Mouse (Mus musculus): Measurements from ENCODE around the gene Dact2. TPM values are rescaled to one million over a fixed set of nuclear protein-coding genes. Genes with fewer than 3 reads are reported as not detected.

Dact2 gene
- total RNA-seq (2021), result 1 to 10 TPM in 1 of 2 experiments, under 1 TPM in 1; 0.46 to 2.1 TPM
- long read RNA-seq, experiment 1, result 0 reads
- long read RNA-seq, experiment 2, partial matches to known transcripts, result 0 of 1 reads
- long read RNA-seq, experiment 2, other reads (novel, unspliced or antisense), result 1 of 1 reads

DNA sequence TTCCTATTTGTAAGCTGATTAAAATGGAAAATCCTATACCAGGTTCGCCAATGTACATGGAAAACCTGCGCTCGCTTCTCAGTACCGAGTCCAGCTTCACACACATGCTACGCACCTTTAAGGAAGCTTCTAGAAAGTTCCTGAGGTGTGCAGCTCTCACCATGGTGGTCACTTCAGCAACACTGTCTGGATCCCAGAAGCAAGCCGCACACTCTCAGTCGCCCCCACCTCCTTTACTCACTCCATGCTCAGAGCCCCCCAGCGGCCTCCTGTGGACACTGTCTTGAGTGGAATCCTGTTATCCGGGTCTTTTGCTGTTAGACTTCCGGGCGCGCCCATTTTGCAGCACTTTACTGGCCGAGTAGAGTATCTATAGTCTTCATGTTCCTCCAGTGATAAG lies at the start of gene Dact2:
TSS of gene Dact2 (minus strand) at position 244 of the 400 bp plus-strand sequence.
- DNase-seq (ENCODE audit: low spot score in 2 of 2), result no peak

DNA sequence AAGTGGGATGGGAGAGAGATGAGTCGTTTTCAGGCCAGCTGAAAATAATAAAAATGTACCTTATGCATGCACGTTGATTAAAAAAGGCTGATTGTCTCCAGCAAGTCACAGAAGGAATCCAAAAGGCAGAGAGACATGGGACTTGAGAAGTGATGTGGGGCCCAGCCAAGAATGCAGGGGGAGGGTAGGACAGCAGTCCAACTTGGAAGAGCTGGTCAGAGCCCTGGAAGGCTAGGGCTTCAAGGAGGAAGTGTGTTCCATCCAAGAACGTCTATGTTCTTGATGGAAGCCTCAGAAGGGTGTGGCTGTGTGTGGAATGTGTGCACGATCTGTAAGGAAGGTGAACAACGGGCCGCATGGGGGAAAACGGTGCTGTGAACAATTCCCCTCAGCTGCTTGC lies 48.4 kb upstream of the Dact2 start:
- DNase-seq (ENCODE audit: low spot score in 2 of 2), result no peak

DNA sequence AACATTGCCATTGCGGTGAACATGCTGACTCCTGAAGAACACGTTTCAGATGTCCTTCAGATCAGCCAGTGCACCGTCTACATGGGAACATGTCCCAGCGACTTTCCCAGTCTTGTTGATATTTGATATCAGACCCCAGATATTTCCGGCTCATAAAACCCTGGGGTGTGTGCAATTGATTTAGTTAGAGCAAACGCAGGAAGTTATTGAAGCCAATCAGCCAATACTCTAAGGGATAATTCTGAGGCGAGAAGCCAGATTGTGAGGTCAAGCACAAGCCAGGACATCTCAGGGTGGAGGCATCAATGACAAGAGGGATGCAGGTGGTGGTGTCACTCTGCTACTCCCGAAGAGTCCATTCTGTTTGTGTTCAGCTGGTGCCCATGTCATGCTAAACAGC lies 46.3 kb upstream of the Dact2 start:
- DNase-seq (ENCODE audit: low spot score in 2 of 2), result no peak

DNA sequence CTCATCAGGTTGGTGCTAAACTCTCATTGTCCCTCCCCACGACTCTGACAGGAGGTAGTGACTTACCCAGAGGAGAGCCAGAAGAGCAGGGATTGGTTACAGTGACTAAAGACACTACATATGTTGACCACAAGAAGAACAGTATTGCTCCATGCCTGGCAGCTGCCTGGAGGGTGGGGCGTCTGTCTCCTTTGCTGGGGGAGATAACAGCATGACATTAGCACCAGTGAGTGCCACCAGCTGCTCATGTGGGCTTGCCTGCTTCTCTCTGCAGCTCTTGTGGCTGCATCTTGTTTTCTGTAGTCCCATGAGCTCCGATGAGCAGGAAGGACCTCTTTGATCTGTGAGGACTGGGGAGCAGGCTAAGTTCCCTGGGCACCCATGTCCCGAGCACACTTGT lies 45.5 kb upstream of the Dact2 start:
- no peak for DNase-seq (ENCODE audit: low spot score in 2 of 2)

DNA sequence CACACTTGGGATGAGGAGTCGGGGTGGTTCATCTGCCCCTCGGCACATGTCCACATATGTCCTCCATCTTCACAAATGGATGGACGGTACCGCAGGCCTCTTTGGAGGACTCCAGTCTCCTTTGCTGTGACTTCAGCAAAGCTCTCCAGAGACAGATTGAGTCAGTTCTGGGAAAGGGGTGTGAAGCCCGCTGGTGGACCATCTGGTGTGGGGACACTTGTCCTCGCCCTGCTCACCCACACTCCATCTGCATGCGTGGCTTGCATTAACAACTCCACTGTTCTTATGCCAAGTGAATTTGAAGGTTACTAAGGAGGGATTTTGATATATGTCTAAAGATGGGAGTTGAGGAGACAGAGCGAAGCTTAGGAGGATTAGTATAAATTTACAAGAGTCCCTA lies 43.8 kb upstream of the Dact2 start:
- no peak for DNase-seq (ENCODE audit: low spot score in 2 of 2)

DNA sequence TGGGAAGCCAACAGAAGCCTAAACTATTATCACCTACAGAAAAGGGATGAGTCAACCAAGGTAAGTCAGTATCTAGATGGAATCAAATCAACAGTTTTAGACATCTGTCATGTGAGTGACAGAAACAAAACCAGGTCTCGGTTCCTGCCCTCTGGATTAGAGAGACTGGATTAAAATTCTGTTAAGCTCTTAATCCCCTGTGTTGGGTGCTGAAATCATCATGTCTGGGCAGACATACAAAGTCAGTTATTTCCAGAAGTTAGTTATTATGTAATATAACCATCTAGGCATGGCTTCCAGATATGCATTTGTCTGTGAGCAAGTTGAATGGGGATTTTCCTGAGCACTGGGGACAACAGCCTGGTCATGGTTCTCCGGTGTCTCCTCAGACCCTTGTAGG lies 42.2 kb upstream of the Dact2 start:
- DNase-seq (ENCODE audit: low spot score in 2 of 2), result no peak

DNA sequence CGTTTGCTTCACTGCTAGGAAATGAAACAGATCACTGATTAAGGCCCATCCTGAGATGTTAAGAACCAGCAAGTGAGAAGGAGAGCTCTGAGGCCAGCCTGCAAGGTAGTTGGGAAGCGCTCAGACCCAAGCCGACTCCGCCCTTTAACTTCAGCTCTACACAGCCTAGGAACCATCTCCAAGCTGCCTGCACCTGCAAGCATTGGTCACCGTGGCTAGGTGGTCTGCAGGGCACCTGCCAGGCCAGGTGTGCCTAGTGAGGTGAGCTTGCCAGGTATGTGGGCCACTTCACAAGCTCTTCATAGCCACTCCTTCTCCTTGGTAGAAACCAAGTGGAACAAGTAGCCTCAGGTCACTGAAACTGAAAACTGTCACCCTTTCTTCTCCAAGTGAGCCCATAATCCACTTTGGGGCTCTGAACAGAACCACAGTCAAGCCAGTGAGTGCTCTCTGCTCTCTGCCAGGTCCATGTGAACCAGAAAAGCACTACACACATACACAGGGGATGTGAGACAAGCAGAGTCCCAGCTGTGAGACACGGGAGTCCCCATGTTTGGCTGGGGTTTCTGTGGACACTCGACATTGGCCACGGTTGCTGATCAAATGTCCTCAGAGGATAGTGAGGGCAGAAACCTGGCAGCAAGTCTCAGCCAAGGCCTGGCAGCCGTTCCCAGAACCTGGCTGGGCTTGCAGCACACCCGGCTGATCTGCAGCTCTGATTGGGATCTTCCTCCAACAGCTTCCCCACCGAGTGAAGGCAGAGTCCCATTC lies 40.3 kb upstream of the Dact2 start:
- no peak for DNase-seq (ENCODE audit: low spot score in 2 of 2)

DNA sequence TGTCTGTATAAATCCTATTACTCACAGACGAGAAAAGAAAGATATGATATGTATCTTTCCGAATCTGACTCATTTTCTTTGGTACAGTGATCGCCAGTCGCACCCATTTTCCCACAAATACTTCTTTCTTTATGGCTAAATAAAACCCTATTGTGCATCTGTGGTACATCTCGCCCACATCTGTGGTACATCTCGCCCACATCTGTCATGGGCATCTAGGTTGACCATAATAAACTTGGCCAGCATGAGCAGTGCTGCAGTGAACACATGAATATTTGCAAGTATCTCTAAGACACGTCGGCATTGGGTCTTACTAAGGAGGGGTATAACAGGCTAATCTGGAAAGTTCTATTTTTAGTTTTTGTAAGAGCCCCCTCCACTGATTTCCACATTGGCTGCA lies 38.5 kb upstream of the Dact2 start:
- no peak for DNase-seq (ENCODE audit: low spot score in 2 of 2)

DNA sequence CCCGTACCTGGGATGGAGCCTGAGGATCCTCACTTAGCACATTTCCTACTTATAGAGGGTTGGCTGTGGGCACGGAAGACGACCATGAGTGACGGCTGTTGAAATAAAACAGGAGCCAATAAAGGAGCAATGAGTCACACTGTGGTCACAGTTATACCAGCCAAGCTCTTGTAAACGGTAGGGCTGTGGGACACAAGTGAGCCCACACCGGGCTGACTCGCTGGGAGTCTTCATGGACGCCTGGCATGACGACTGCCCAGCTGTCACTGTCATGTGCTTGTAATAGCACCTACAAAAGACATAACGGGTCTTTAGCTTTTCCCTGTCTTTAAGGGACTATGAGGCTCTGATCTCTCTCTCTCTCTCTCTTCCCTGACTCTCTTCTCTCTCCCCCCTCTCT lies 35.9 kb upstream of the Dact2 start:
- DNase-seq (ENCODE audit: low spot score in 2 of 2), result no peak

DNA sequence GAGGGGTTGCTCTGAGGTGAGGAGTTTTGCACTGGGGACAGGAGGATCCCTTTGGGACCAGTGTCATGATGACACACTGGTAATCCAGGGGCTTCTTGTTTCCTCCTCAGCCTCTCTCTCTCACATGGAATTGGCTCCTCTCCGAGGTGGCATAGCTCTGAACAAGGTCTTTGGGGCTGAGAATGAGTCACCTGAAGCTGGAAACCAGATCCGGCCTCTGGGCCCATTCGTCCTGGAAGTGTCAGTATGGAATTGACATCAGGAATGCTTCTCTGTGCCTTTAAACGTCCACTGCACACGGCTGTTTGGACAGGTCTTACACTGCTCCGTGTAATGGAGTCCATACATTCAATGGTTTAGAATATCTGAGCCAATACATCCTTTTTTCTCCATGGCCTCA lies 33.0 kb upstream of the Dact2 start:
- no peak for DNase-seq (ENCODE audit: low spot score in 2 of 2)

DNA sequence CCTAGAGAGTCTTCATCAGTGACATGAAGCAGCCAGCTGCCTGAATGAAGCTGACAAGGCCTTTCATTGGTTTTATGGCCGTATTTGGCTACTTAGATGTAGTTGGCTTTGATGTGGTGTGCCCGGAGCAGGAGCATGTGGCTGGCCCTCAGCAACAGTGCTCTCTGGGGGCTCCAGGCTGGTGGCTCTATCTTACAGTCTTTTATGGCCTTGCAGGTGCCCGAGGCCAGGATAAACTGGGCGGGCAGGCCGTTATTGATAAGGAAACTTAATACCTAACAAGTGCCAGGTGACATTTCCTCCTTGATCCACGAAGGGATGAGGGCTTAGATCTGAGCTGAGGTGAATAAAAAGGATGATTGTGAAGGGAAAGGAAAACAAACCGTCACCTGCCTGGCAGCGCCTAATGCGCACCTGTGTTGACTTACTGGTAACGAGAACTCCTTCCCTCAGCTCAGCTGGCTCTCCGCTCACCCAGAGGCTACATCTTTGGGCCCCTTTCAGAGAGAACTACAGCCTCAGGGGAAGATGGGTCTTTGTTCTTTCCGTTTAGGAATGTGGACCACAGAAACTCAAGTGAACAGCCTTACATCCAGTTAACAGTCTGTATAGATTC lies 30.8 kb upstream of the Dact2 start:
- DNase-seq (ENCODE audit: low spot score in 2 of 2), result no peak

DNA sequence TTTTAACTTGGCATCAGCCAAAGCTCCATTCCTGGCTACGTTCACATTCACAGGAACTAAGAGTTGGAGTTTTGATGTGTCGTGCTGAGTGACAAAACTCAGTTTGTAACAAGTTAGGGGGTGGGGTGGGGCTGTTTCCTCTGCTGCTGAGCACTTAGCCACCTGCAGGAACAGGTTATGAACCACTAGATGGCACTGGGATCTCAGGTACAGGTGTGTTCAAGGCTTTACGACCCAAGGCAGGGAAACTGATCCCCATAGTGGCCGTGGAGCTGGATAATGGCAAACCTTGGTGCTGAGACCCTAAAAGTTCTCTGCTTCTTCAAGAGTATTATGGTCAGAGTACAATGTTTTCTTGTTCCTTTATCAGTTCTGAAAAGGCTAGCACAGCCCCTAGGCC lies 29.6 kb upstream of the Dact2 start:
- DNase-seq (ENCODE audit: low spot score in 2 of 2), result no peak

DNA sequence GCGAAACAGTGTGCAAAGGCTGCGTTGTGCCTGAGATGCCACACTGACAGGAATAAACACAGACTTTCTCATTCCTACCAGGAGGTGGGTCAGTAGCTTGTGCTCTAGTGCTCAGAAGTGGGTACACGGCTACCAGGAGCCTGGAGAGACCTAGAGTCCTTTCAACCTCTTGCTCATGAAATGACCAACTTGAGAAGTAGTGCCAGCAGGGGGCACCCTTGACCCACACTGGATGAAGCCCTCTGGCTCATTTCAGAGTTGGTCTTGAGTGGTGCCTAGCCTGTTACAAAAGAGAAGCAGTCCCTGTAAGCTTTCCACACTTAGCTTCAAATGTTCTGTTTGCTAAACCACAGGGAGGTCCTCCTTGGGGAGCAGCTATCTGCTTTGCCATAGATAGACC lies 28.5 kb upstream of the Dact2 start:
- DNase-seq (ENCODE audit: low spot score in 2 of 2), result peak; percentile 46 to 74

DNA sequence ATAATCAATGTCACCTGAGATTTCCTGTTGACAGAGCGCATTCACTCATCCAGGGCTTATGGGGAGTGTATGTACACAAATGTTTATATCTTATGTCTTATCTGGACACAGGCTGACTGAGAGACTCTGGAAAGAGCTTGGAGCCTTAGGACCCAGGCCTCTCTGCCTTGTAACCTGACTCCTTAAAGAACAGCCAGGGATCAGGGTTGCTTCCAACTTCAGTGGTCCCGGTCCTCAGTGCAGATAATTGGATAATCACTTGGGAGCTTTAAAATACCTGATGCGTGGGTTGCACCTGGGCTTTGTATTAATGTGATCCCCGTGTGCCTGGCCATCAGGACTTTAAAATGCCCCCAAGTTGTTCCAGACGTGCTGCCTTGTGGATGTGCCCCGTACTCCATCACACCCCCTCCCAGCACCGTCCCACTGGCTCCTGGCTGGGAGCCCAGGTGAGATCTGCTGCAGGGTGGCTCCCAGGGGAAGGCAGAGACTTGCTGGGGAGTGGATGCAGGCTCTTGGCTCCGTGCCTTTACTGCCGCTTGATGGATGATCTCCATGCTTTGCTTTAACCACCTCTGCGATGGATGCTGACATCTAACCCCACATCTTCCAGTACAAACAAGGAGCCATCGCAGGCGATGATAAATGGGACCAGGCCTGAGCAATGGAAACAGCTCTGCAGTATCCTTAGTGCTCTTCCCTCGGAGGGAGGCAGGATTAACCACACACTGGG lies 26.8 kb upstream of the Dact2 start:
- no peak for DNase-seq (ENCODE audit: low spot score in 2 of 2)

DNA sequence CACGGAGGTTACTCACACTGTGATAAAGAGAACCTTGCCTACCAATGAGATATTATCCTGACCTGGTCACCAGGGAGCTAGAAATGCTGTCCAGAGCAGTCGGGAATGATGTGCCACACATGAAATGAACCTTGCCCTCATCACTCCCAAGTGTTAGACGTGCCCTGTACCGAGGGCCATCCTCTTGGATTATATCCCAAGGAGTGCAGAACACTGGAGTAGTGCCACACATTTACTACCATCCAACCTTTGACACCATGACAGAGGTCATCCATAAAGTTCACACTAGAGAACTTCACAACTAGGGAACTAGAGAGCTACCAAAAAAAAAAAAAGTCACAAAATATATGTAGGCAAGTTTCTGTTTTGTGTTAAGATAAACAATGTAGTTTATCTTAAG lies 24.3 kb upstream of the Dact2 start:
- no peak for DNase-seq (ENCODE audit: low spot score in 2 of 2)

DNA sequence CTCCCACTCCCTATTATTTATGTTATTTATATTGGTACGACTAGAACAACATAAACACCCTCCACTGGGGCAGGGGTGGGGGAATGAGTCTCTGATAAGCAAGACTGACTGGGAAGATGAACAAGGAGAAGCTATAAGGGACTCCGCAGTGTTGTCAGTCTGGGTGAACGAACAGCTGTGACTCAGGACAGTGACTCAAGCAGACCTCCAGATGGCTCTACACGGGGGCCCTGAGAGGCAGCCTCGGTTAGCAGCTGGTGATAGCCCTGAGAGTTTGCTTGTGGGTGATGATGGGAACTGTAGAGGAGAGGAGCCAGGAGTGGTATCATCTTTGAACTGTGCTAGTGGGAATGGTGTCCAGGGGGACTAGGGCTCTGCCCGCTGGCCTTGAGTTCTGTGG lies 23.5 kb upstream of the Dact2 start:
- DNase-seq (ENCODE audit: low spot score in 2 of 2), result no peak

DNA sequence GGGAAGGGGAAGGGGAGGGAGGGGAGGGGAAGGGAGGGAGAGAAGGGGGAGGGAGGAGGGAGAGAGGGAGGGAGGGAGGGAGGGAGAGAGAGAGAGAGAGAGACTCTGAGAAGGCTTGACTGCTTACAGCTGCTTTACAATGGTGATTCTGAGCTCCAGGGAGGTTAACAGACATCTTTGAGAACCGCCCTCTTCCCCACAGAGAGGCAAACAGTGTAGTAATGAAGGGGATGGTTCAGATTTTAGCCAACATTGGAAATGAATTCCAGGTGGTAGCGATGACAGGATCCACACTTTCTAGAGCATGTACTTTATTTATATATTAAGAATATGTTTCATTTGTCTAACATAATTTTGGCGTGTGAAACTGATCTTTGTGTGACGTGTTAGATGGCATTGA lies 22.7 kb upstream of the Dact2 start:
- no peak for DNase-seq (ENCODE audit: low spot score in 2 of 2)

DNA sequence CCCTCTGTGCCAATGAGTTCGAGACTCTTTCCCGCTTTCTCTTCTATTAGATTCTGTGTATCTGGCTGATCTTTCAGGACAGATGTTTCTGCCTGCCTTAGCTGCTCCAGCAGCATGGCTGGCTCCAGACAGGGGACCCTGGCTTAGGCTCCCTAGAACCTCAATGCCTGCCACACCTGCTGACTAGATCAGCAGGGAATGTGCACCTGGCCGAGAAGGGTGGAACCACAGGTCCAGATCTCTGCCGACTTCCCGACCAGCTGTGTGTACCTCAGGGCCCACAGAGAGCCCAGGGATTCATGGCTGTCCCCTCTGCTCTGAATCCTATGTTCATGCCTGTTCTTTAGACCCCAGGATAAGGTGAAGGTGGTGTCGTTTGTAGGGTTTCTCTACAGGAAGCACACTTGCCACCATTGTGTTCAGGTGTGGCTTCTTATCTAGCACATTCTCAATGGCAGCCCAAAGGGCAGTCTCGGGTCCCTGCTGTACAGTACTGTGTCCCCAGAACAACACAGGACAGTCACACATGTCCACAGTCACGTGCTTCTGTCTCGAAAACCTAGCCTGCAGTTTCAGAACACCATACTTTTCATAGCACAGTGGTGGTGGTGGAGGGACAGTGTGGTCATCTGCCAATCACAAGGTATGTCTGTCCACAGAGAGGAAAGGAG lies 22.0 kb upstream of the Dact2 start:
- DNase-seq (ENCODE audit: low spot score in 2 of 2), result no peak

DNA sequence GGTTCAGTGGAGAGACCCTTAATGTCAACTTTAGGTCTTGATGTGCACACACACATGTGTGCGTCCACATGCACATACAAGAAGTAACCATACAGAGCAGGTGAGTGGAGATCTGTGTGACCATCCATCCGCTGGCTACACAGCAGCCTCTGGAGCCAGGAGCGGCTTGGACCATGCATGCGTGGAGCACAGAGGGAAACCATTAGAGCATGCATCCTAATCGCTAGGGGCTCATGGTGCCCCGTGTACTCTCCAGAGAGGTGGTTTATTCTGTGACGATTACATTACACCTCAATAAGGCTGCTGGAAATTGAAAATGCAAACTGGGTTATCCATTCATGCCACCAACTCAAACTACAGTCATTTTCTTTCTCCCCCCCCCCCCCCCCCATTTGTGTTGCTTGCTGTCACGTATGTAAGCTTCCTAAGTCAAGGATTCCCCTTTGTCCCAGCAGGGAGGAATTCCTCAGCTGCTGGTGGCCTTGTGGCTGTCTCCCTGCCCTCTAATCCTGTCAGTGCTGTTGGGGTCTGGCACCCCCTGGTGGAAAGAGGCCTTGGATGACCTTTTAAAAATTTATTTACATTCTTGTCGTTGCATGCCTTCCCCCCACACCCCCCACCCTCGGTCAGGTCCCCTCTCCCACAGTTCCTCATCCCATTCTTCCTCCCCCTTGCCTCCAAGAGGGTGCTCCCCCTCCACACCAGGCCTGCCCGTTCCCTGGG lies 17.9 kb upstream of the Dact2 start:
- no peak for DNase-seq (ENCODE audit: low spot score in 2 of 2)

DNA sequence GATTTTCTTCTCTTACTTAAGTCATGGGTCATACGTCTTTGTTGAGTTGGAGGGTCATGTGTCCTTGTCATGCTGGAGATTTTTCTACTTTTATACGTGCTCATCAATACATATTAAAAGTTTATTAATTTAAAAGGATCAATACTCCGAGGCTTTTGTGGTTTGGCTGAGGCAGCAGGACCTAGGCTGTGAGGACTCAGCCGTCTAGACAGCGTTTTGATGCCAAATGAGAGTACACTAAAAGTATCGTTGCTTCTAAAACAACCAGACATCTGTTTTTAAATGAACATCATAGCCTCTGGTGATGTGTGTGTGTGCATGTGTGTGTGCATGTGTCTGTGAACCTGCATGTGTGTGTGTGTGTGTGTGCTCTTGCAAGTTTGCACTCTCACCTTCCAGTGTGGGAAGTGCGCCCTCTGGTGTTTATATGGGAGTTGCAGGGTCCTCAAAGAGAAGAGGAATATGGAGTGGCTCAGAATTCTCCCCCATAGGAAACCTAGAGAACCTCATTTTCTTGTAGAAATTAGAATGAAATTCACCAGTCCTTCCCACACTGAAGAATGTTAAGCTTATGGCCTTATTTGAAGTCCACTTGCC lies 16.6 kb upstream of the Dact2 start:
- peak; percentile 62 to 63 for DNase-seq (ENCODE audit: low spot score in 2 of 2)

Measured in adrenal gland, adult 18-20 months (tissue).